Mouse (Mus musculus) erythroblast, embryonic 14.5 days (primary cell): ENCODE measurements around the gene Ptprd. TPM values are rescaled to one million over a fixed set of nuclear protein-coding genes. Genes with fewer than 3 reads are reported as not detected.

Source experiments
- H3K27me3 ChIP-seq: 2 replicates; pipeline ENCODE4 v1.6.1; 2012; ENCODE audit warnings: inconsistent platforms; ENCODE audit not compliant: control insufficient read depth
- H3K36me3 ChIP-seq: 2 replicates; pipeline ENCODE4 v1.6.1; 2012; ENCODE audit warnings: mild to moderate bottlenecking, inconsistent platforms; ENCODE audit not compliant: control insufficient read depth
- H3K4me1 ChIP-seq: 2 replicates; pipeline ENCODE4 v1.6.1; 2012; ENCODE audit warnings: inconsistent platforms; ENCODE audit not compliant: control insufficient read depth
- H3K4me3 ChIP-seq: replicated peaks from 2 replicates; pipeline ENCODE3; 2012; ENCODE audit warnings: moderate library complexity, mild to moderate bottlenecking, inconsistent platforms
- H3K9me3 ChIP-seq: 2 replicates; pipeline ENCODE4 v1.6.1; 2012; ENCODE audit warnings: low read length, inconsistent platforms, mixed read lengths; ENCODE audit not compliant: control insufficient read depth
- GATA1 ChIP-seq: IDR thresholded peaks from 2 replicates; pipeline ENCODE4 v1.6.1; 2012; ENCODE audit warnings: low read length, inconsistent platforms, mixed read lengths
- TAL1 ChIP-seq: IDR thresholded peaks from 3 replicates; pipeline ENCODE4 v1.6.1; 2012; ENCODE audit warnings: low read length, inconsistent platforms, mixed read lengths
- polyA plus RNA-seq: library from polyadenylated mRNA; stranded (reverse); fragments of >175 nt; gene quantifications from 2 replicates; pipeline ENCODE4 v1.2.3, GENCODE M21; 2012

Ptprd gene
- polyA plus RNA-seq, 1 experiment = not detected

DNA sequence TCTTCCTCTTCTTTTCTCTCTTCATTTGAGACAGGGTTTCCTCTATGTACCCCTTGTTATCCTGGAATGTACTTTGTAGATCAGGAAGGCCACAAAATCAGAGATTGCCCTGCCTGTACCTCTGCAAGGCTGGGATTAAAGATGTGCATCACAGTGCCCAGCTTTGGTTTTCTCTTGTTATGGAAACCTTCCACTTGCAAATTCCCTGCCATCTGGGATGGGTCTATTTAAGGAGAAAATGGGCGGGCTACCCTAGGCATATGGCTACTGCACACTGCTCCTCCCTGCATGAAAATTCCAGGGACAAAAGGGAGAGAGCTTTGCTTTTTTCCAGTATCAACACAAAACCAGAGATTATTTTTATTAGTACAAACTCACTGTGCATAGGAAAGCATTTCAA lies 2036.7 kb downstream of the Ptprd start:
- no peaks in the 10 kb centered on the region for H3K9me3 ChIP-seq
- no peaks in the 10 kb centered on the region for H3K27me3 ChIP-seq
- no peak for TF ChIP-seq TAL1
- TF ChIP-seq GATA1 = no peak
- H3K36me3 ChIP-seq = no peaks in the 10 kb centered on the region
- H3K4me3 ChIP-seq = no peak overlapping the region
- no peaks in the 10 kb centered on the region for H3K4me1 ChIP-seq

DNA sequence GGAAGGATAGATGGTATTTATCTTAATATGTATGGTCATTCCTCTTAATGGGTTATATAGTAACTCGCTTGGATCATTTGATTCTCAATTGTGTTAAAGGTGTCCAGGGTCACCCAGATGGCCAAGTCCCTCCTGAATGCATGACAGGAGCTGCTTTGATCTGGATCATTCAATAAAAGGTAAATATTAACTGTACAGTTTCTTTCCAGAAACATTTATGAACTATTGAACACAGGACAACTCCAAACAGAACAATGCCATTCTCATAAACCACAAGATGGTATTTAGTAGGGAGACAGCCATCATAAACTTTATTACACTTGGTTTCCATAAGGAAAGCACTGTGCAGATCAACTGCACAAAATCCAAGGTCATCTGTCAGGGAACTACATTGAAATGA lies 2056.0 kb downstream of the Ptprd start:
- H3K36me3 ChIP-seq = no peaks in the 10 kb centered on the region
- H3K9me3 ChIP-seq = no peaks in the 10 kb centered on the region
- TF ChIP-seq TAL1 (no peak), GATA1 (no peak)
- no peaks in the 10 kb centered on the region for H3K4me1 ChIP-seq
- no peaks in the 10 kb centered on the region for H3K27me3 ChIP-seq
- H3K4me3 ChIP-seq = no peak overlapping the region

DNA sequence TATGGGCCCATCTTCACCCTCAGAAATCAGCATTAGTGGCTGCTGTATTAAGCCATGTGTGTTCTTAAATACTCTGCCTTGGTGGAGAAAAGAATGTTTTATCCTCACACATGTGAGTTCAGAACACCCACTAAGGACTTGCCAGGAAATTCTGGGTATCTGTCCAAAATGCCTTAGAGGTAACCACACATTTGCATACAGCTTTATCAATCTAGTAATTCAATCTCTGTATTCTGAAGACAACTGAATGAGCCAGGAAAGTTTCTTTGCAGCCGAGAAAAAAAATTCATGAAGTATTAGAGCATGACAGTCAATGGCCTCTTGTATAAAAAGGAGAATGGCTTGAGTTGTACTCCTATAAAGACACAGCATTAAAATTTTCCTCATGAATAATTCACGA lies 2057.6 kb downstream of the Ptprd start:
- TF ChIP-seq GATA1 (no peak), TAL1 (no peak)
- Histone ChIP-seq H3K27me3 (no peaks in the 10 kb centered on the region), H3K9me3 (no peaks in the 10 kb centered on the region)

DNA sequence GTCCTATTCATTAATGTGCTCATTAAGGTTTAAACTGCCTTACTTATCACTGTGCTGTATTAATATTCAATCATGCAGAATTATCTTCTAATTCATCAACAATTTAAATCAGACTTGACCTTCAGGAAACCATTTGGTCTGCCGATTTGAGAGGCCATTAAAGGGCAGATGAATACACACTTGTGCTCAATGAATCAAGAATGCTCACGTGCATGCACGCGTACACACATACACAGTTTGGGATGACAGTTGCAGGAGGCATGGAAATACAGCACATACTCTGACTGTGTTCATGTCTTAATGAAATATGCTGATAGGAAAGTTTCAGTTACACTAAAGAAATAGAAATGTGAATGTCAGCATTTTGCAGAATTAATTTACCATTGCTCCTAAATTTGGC lies 2066.8 kb downstream of the Ptprd start:
- TF ChIP-seq TAL1 (no peak), GATA1 (no peak)
- H3K36me3 ChIP-seq = no peaks in the 10 kb centered on the region
- H3K9me3 ChIP-seq = peaks cover 2% of the 10 kb centered on the region; the same call in 1 of the 2 replicates
- no peaks in the 10 kb centered on the region for H3K27me3 ChIP-seq
- H3K4me1 ChIP-seq = no peaks in the 10 kb centered on the region
- H3K4me3 ChIP-seq = no peak overlapping the region

More for the DNA sequence above, 2057.6 kb downstream of the Ptprd start:
- Histone ChIP-seq H3K4me1 (no peaks in the 10 kb centered on the region), H3K4me3 (no peak overlapping the region), H3K36me3 (no peaks in the 10 kb centered on the region)

DNA sequence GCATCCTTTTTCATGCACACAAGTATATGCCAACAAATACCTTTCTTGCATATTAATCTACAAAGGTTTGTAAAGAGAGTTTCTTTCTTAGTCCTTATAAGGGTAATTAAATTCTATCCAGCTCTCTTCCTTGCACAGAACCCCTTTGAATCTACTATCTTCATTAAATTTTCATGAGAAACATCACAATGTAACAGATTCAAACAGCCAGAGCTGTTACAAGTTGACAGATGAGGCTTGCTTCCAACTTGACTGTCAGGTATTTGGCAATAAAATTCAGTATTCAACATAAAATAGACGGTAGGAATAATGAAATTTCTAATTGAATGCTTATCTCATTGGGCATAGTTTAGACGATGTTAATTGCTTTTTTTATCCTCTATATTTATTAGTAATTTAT lies 2067.4 kb downstream of the Ptprd start:
- TF ChIP-seq TAL1 (no peak), GATA1 (no peak)
- Histone ChIP-seq H3K27me3 (no peaks in the 10 kb centered on the region), H3K4me3 (no peak overlapping the region), H3K4me1 (no peaks in the 10 kb centered on the region), H3K9me3 (peaks cover 2% of the 10 kb centered on the region; the same call in 1 of the 2 replicates), H3K36me3 (no peaks in the 10 kb centered on the region)

DNA sequence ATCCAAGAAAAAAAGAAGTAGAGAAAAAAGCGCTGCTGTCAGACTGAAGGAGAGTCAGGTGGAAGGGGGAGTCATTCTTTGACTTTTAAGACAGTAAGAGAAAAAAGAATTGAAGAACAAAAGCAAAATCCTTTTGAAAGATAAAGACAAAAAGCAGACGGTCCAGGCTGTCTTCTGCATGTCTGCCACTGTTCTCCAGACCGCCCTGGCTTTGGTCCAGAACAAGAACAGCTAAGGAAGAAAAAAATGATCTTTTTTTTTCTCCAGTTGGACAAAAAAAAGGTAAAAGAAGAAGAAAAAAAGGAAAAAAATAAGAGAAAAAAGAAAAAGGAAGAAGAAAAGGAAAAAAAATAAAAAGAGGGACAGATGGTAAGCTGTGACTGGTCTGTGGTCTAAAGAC lies 2073.9 kb downstream of the Ptprd start:
- Histone ChIP-seq H3K27me3 (no peaks in the 10 kb centered on the region), H3K4me1 (no peaks in the 10 kb centered on the region), H3K36me3 (no peaks in the 10 kb centered on the region), H3K9me3 (peaks cover 2% of the 10 kb centered on the region; the same call in 1 of the 2 replicates), H3K4me3 (no peak overlapping the region)
- TF ChIP-seq GATA1 = no peak
- TF ChIP-seq TAL1 = no peak

DNA sequence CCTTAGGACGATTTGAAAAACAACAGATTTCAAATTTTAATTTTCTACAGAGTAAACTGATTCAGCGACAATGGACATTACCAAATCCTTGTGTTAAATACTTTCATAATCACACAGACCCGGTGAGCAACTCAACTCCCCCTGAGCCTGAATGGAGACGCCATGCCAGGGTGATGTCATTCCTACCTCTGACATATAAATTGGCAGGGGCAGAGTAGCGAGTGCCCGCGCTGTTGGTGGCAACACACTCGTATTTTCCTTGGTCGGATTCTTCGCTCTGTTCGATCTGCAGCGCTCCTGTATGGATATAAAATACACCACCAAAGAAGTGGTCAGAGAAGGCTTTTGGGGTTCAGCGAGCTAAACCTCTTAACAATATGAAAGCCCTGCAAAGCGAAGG lies 2075.1 kb downstream of the Ptprd start:
- no peak for TF ChIP-seq TAL1
- no peak for TF ChIP-seq GATA1
- Histone ChIP-seq H3K4me1 (no peaks in the 10 kb centered on the region), H3K4me3 (no peak overlapping the region), H3K36me3 (no peaks in the 10 kb centered on the region), H3K27me3 (no peaks in the 10 kb centered on the region), H3K9me3 (peaks cover 2% of the 10 kb centered on the region; the same call in 1 of the 2 replicates)

DNA sequence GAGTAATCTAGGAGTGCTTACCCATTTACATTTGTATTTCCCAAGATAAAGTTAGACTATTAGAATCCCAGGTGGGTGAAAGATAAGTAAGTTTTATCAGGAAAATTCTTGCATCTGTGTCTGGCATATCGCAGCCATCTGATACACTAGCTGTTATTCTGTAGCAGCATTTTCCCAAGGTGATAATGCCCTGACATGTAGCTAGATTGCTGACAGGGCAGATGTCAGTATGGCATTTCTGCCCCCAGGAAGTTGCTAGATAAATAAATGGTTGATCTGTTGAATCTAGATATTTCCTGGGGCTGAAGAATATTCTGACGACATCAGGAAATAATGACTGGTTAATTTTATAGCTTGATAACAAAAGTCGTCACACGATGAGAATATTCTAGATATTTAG lies 2119.9 kb downstream of the Ptprd start:
- Histone ChIP-seq H3K9me3 (no peaks in the 10 kb centered on the region), H3K36me3 (no peaks in the 10 kb centered on the region)

DNA sequence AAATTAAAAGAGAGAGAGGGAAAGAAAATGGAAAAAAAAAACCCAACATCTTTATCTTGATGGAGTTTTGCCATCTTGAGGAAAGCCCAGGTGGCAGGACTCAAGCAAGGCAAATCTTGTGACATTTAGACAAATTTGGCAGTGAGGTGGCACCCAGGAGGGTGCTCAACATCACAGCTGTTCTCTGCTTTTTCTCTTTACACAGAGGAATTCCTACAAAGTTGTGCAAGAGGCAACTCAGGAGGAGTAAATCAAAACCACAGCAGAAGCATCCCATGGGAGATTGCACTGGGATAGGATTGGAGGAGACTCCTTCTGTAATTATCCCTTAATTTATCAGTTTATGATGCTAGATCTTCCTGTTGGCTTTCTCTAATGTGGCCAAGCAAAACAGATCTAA lies 2121.9 kb downstream of the Ptprd start:
- Histone ChIP-seq H3K36me3 (no peaks in the 10 kb centered on the region), H3K4me1 (no peaks in the 10 kb centered on the region), H3K27me3 (no peaks in the 10 kb centered on the region), H3K4me3 (no peak overlapping the region), H3K9me3 (no peaks in the 10 kb centered on the region)
- no peak for TF ChIP-seq GATA1
- no peak for TF ChIP-seq TAL1

More for the DNA sequence above, 2119.9 kb downstream of the Ptprd start:
- H3K4me3 ChIP-seq = no peak overlapping the region
- H3K4me1 ChIP-seq = no peaks in the 10 kb centered on the region
- no peak for TF ChIP-seq GATA1
- no peaks in the 10 kb centered on the region for H3K27me3 ChIP-seq

DNA sequence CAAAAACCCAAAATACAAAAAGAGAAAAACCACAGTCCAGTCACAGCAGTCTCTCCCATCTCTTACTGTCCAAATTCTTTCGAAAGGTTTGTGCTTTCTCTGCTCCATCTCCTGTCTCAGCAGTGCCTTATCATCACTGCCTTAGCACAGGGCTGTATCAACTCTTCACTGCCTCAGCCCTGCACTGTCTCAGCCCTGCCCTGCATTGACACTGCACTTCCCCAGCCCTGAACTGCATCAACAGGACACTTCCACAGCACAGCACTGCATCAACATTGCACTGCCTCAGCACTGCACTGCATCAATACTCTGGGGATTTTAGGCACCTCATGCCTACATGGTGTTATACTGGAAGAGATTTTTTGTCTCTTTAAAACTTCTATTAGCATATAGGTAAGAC lies 2135.7 kb downstream of the Ptprd start:
- H3K4me3 ChIP-seq = no peak overlapping the region

More for the DNA sequence above, 2135.7 kb downstream of the Ptprd start:
- Histone ChIP-seq H3K9me3 (no peaks in the 10 kb centered on the region), H3K36me3 (no peaks in the 10 kb centered on the region), H3K27me3 (no peaks in the 10 kb centered on the region), H3K4me1 (no peaks in the 10 kb centered on the region; the same call in 1 of the 2 replicates)
- no peak for TF ChIP-seq GATA1
- no peak for TF ChIP-seq TAL1
